Mouse (Mus musculus) stomach, postnatal 0 days (tissue): Measurements from ENCODE around the gene Hmox1.

ENCODE experiments used
- CTCF ChIP-seq: IDR thresholded peaks from 2 replicates; pipeline ENCODE4 v1.5.1; 2016; ENCODE audit warnings: antibody characterized with exemption, low read depth, mild to moderate bottlenecking, moderate library complexity
- EP300 ChIP-seq: optimal IDR thresholded peaks from 2 replicates; pipeline ENCODE3; 2016; ENCODE audit warnings: antibody characterized with exemption

GRCm38 (mm10) chr8:75082181-75082805 is 11.1 kb upstream of the Hmox1 start:
- TF ChIP-seq CTCF (peak; percentile 3; the same call in 1 of the 2 replicates), EP300 (no peak)
